Mouse (Mus musculus) myocyte (in vitro differentiated cells): ENCODE results near the gene BC052040. TPM values are rescaled to one million over a fixed set of nuclear protein-coding genes. Genes with fewer than 3 reads are reported as not detected.

Source experiments
- H3K27me3 ChIP-seq: one replicate; pipeline ENCODE4 v1.6.1; 2011; ENCODE audit not compliant: control insufficient read depth, insufficient read depth, insufficient read length
- H3K36me3 ChIP-seq: one replicate; pipeline ENCODE4 v1.6.1; 2011; ENCODE audit not compliant: control insufficient read depth, insufficient read depth
- H3K4me2 ChIP-seq: one replicate; pipeline ENCODE4 v1.6.1; 2011; ENCODE audit warnings: low read depth, control low read depth
- H3K4me3 ChIP-seq: one replicate; pipeline ENCODE4 v1.5.1; 2011; ENCODE audit warnings: mild to moderate bottlenecking, control low read depth, moderate library complexity
- H3K79me2 ChIP-seq: one replicate; pipeline ENCODE4 v1.6.1; 2011; ENCODE audit not compliant: control insufficient read depth, insufficient read depth
- H3ac ChIP-seq: one replicate; pipeline ENCODE4 v1.6.1; 2011; ENCODE audit not compliant: control insufficient read depth, insufficient read length
- CEBPB ChIP-seq: IDR thresholded peaks from 2 replicates; pipeline ENCODE4 v1.6.1; 2011; ENCODE audit warnings: mild to moderate bottlenecking, moderate library complexity; ENCODE audit not compliant: poor library complexity, insufficient read depth, severe bottlenecking
- E2F4 ChIP-seq: IDR thresholded peaks from one replicate; pipeline ENCODE4 v1.6.1; 2011; ENCODE audit warnings: mild to moderate bottlenecking, control low read depth, moderate library complexity; ENCODE audit not compliant: insufficient read depth
- MAX ChIP-seq: IDR thresholded peaks from one replicate; pipeline ENCODE4 v1.6.1; 2011; ENCODE audit warnings: low read depth, mild to moderate bottlenecking, control low read depth
- MYOD1 ChIP-seq, 3 experiments: IDR thresholded peaks; one replicate each; pipeline ENCODE4 v1.6.1; 2011; ENCODE audit warnings: control low read depth in 2 of 3, low read depth in 2 of 3, mild to moderate bottlenecking in 2 of 3, moderate library complexity in 1 of 3; ENCODE audit not compliant: insufficient read length in 2 of 3, control insufficient read depth in 1 of 3
- MYOG ChIP-seq, 3 experiments: IDR thresholded peaks; one replicate each; pipeline ENCODE4 v1.6.1; 2011; ENCODE audit warnings: control low read depth in 2 of 3, low read depth in 2 of 3, mild to moderate bottlenecking in 2 of 3; ENCODE audit not compliant: insufficient read length in 2 of 3, control insufficient read depth in 1 of 3, insufficient read depth in 1 of 3
- POLR2A ChIP-seq: IDR thresholded peaks from one replicate; pipeline ENCODE4 v1.6.1; 2011; ENCODE audit warnings: low read depth, mild to moderate bottlenecking, control low read depth, moderate library complexity; ENCODE audit not compliant: insufficient read length
- POLR2AphosphoS2 ChIP-seq: IDR thresholded peaks from one replicate; pipeline ENCODE4 v1.6.1; 2011; ENCODE audit warnings: low read depth, control low read depth; ENCODE audit not compliant: insufficient read length
- REST ChIP-seq: IDR thresholded peaks from one replicate; pipeline ENCODE4 v1.6.1; 2011; ENCODE audit warnings: mild to moderate bottlenecking, control low read depth, moderate library complexity; ENCODE audit not compliant: insufficient read depth, insufficient read length
- SRF ChIP-seq: IDR thresholded peaks from one replicate; pipeline ENCODE4 v1.6.1; 2011; ENCODE audit warnings: low read depth; ENCODE audit not compliant: control insufficient read depth, insufficient read length
- TCF12 ChIP-seq: IDR thresholded peaks from one replicate; pipeline ENCODE4 v1.6.1; 2011; ENCODE audit warnings: mild to moderate bottlenecking, control low read depth; ENCODE audit not compliant: poor library complexity, insufficient read depth, severe bottlenecking
- TCF3 ChIP-seq: IDR thresholded peaks from one replicate; pipeline ENCODE4 v1.6.1; 2011; ENCODE audit warnings: low read depth, control low read depth; ENCODE audit not compliant: insufficient read length
- USF1 ChIP-seq: IDR thresholded peaks from one replicate; pipeline ENCODE4 v1.6.1; 2011; ENCODE audit warnings: low read depth, mild to moderate bottlenecking, control low read depth, moderate library complexity
- polyA plus RNA-seq: library from polyadenylated mRNA; unstranded; fragments of >200 nt; fragmentation: generic; extraction: Trizol; gene quantifications from one replicate; pipeline ENCODE4 v1.2.1, GENCODE M21; 2012; ENCODE audit warnings: missing spikeins

BC052040 gene
- polyA plus RNA-seq, result 4.9 TPM

GRCm38 (mm10) chr2:115581241-115581988, at the start of gene BC052040:
BC052040 (plus strand) TSS chr2:115581716.
- H3K4me3 ChIP-seq, result peak within 1 kb of the TSS; percentile 82
- peak within 1 kb of the TSS; percentile 1 for H3ac ChIP-seq

GRCm38 (mm10) chr2:115538009-115538690, 43.4 kb upstream of the BC052040 start:
- Histone ChIP-seq H3K4me2 (no peak overlapping the region), H3K36me3 (no peaks in the 10 kb centered on the region), H3ac (no peak overlapping the region), H3K27me3 (no peaks in the 10 kb centered on the region), H3K79me2 (no peaks in the 10 kb centered on the region), H3K4me3 (no peak overlapping the region)
- TF ChIP-seq USF1 (no peak), E2F4 (no peak), REST (no peak), MAX (no peak), POLR2A (no peak), POLR2AphosphoS2 (no peak), SRF (no peak), TCF3 (no peak), CEBPB (no peak), MYOG (IDR thresholded peaks at IDR 0.05; ENCODE audit: control insufficient read depth in 1 of 3, insufficient read depth in 1 of 3, insufficient read length in 2 of 3, low read depth in 2 of 3) (no peak), TCF12 (no peak), MYOD1 (IDR thresholded peaks at IDR 0.05; ENCODE audit: control insufficient read depth in 1 of 3, insufficient read length in 2 of 3, low read depth in 2 of 3) (no peak)

More at GRCm38 (mm10) chr2:115581241-115581988, at the start of gene BC052040:
- peaks cover 6% of the 10 kb centered on the region for H3K79me2 ChIP-seq
- TF ChIP-seq TCF12 (no peak), POLR2AphosphoS2 (peak; percentile 34), SRF (peak; percentile 64), MAX (no peak), MYOG (IDR thresholded peaks at IDR 0.05; ENCODE audit: control insufficient read depth in 1 of 3, insufficient read depth in 1 of 3, insufficient read length in 2 of 3, low read depth in 2 of 3) (no peak), E2F4 (peak; percentile 99), MYOD1 (IDR thresholded peaks at IDR 0.05; ENCODE audit: control insufficient read depth in 1 of 3, insufficient read length in 2 of 3, low read depth in 2 of 3) (no peak), TCF3 (no peak), CEBPB (no peak), REST (no peak), USF1 (no peak), POLR2A (peak; percentile 63)
- H3K36me3 ChIP-seq, result no peaks in the 10 kb centered on the region
- no peaks in the 10 kb centered on the region for H3K27me3 ChIP-seq
- H3K4me2 ChIP-seq, result peak within 1 kb of the TSS; percentile 96

GRCm38 (mm10) chr2:115538691-115539283, 42.7 kb upstream of the BC052040 start:
- H3ac ChIP-seq, result no peak overlapping the region
- H3K4me3 ChIP-seq, result no peak overlapping the region
- H3K36me3 ChIP-seq, result no peaks in the 10 kb centered on the region
- no peak overlapping the region for H3K4me2 ChIP-seq
- TF ChIP-seq TCF3, result no peak
- no peak for TF ChIP-seq E2F4
- TF ChIP-seq MYOD1 (IDR thresholded peaks at IDR 0.05; ENCODE audit: control insufficient read depth in 1 of 3, insufficient read length in 2 of 3, low read depth in 2 of 3), result no peak
- TF ChIP-seq TCF12, result no peak
- no peak for TF ChIP-seq REST
- no peak for TF ChIP-seq MYOG (IDR thresholded peaks at IDR 0.05; ENCODE audit: control insufficient read depth in 1 of 3, insufficient read depth in 1 of 3, insufficient read length in 2 of 3, low read depth in 2 of 3)
- TF ChIP-seq SRF, result no peak
- TF ChIP-seq POLR2A, result no peak
- no peak for TF ChIP-seq CEBPB
- no peak for TF ChIP-seq POLR2AphosphoS2
- no peak for TF ChIP-seq MAX
- no peak for TF ChIP-seq USF1
- H3K79me2 ChIP-seq, result no peaks in the 10 kb centered on the region
- H3K27me3 ChIP-seq, result no peaks in the 10 kb centered on the region

DNA sequence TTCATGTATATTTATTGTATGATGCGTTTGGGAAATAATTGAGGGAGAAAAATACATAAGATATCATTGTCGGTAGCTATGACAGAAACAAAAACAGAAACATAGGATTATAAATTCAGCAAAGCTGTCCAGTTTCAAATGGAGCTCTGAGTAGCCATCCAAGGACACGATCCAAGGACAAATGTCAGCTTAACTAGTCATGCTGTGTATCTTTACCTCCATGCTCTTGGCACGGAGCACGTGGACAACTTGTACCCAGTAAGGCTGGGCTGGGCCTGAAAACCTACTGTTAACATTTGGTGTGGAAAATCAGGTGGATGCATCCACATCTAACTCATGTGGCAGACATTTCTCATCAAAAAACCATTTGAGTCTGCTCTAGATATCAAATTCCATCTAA, 41.8 kb upstream of the BC052040 start:
- no peak overlapping the region for H3K4me3 ChIP-seq
- no peak overlapping the region for H3ac ChIP-seq
- H3K4me2 ChIP-seq, result no peak overlapping the region
- H3K27me3 ChIP-seq, result no peaks in the 10 kb centered on the region
- H3K36me3 ChIP-seq, result no peaks in the 10 kb centered on the region
- H3K79me2 ChIP-seq, result no peaks in the 10 kb centered on the region
- TF ChIP-seq POLR2AphosphoS2, result no peak
- TF ChIP-seq MYOG (IDR thresholded peaks at IDR 0.05; ENCODE audit: control insufficient read depth in 1 of 3, insufficient read depth in 1 of 3, insufficient read length in 2 of 3, low read depth in 2 of 3), result no peak
- no peak for TF ChIP-seq TCF3
- TF ChIP-seq POLR2A, result no peak
- no peak for TF ChIP-seq MYOD1 (IDR thresholded peaks at IDR 0.05; ENCODE audit: control insufficient read depth in 1 of 3, insufficient read length in 2 of 3, low read depth in 2 of 3)
- TF ChIP-seq USF1, result no peak
- TF ChIP-seq REST, result no peak
- TF ChIP-seq CEBPB, result no peak
- no peak for TF ChIP-seq TCF12
- no peak for TF ChIP-seq E2F4
